Mouse (Mus musculus) cortical plate, adult 2 months (tissue): ENCODE measurements around the gene Tnrc18.

Experiments used
- CTCF ChIP-seq: fragments of 200-500 bp; IDR thresholded peaks from 2 replicates; pipeline ENCODE4 v1.5.1; 2011; ENCODE audit warnings: mild to moderate bottlenecking, control low read depth, low read length; ENCODE audit not compliant: insufficient read depth; ENCODE audit errors: extremely low read depth
- POLR2A ChIP-seq: fragments of 200-500 bp; IDR thresholded peaks from 2 replicates; pipeline ENCODE4 v1.6.1; 2011; ENCODE audit warnings: mild to moderate bottlenecking, low read length, control low read depth; ENCODE audit not compliant: insufficient read depth; ENCODE audit errors: extremely low read depth

- TF ChIP-seq POLR2A: no peak
- TF ChIP-seq CTCF: no peak
These were observed 48.9 kb downstream of the Tnrc18 start for GRCm38 (mm10) chr5:142768352-142769267.
